Mouse (Mus musculus) heart, embryonic 11.5 days (tissue): Measurements from ENCODE around the gene Insl6. TPM values are rescaled to one million over a fixed set of nuclear protein-coding genes. Genes with fewer than 3 reads are reported as not detected.

Experiments
- ATAC-seq: fragments of 200-750 bp; cut with Nextera tagmentation; replicated peaks from 2 replicates; pipeline ENCODE4 v1.8.0; 2017; ENCODE audit warnings: moderate library complexity; ENCODE audit not compliant: insufficient number of reproducible peaks, low FRiP score, low TSS enrichment
- H3K27ac ChIP-seq: fragments of 300-500 bp; sonication (generic); 2 replicates; pipeline ENCODE4 v1.5.1; 2014; ENCODE audit warnings: mild to moderate bottlenecking, low read depth, low read length
- H3K27me3 ChIP-seq: fragments of 300-500 bp; sonication (generic); 2 replicates; pipeline ENCODE4 v1.6.1; 2014; ENCODE audit warnings: mild to moderate bottlenecking, low read length, mixed read lengths; ENCODE audit not compliant: control insufficient read depth, insufficient read depth
- H3K36me3 ChIP-seq: fragments of 300-500 bp; sonication (generic); 2 replicates; pipeline ENCODE4 v1.6.1; 2014; ENCODE audit warnings: mild to moderate bottlenecking, low read length, moderate library complexity, mixed read lengths; ENCODE audit not compliant: control insufficient read depth, insufficient read depth
- H3K4me1 ChIP-seq: fragments of 300-500 bp; sonication (generic); 2 replicates; pipeline ENCODE4 v1.6.1; 2014; ENCODE audit warnings: low read length; ENCODE audit not compliant: control insufficient read depth, insufficient read depth
- H3K4me2 ChIP-seq: fragments of 300-500 bp; sonication (generic); 2 replicates; pipeline ENCODE4 v1.6.1; 2014; ENCODE audit warnings: mild to moderate bottlenecking, moderate library complexity
- H3K4me3 ChIP-seq: fragments of 300-500 bp; sonication (generic); 2 replicates; pipeline ENCODE4 v1.5.1; 2014; ENCODE audit warnings: low read depth, low read length
- H3K9ac ChIP-seq: fragments of 300-500 bp; sonication (generic); 2 replicates; pipeline ENCODE4 v1.6.1; 2014; ENCODE audit warnings: mild to moderate bottlenecking, low read depth, low read length, moderate library complexity
- H3K9me3 ChIP-seq: fragments of 300-500 bp; sonication (generic); replicated peaks from 2 replicates; pipeline ENCODE4 v1.6.1; 2016; ENCODE audit warnings: low read length; ENCODE audit not compliant: control insufficient read depth
- WGBS: fragments of 180-500 bp; shearing (Covaris S2); extraction: QIAGEN DNeasy Blood & Tissue Kit; methylation state at CpG from one replicate; pipeline ENCODE4 v1.1.7; 2014; ENCODE audit not compliant: insufficient replicate concordance; 5-methylcytosine and 5-hydroxymethylcytosine counted together
- polyA plus RNA-seq: library from polyadenylated mRNA; unstranded; fragments of >200 nt; fragmentation: Nextera tagmentation; extraction: Ambion mirVana; gene quantifications from 2 replicates; pipeline ENCODE4 v1.2.1, GENCODE M21; 2014

Insl6 gene
- polyA plus RNA-seq, 1 experiment from 2014 or later = 6.6 TPM

DNA sequence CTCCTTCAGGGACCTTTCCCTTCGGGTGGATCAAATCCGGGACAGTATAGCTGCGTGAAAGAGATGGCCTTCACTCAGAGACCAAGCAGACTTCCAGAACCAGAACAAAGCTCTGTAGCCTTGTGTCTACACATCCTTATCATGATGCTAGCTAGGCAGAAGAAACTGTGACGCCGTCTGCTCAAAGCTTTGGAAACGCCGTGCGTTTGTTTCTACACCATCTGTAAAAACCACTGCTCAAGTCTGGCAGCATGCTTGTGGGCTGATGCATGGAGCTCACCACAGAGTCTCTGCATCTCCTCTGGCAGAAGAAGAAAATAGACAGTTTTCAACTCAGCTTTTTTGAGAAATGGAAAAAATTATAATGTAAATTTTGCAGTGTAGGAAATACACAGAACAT is 13.4 kb downstream of the Insl6 start:
- 87% methylated on average over 8 of the region's 8 CpGs for WGBS
- Histone ChIP-seq H3K4me2 (no peak overlapping the region), H3K4me3 (no peak overlapping the region), H3K9me3 (0 out of 2 replicates have a peak, but pooled peaks cover 3% of the 10 kb centered on the region), H3K9ac (no peak overlapping the region), H3K4me1 (no peaks in the 10 kb centered on the region), H3K27ac (no peak overlapping the region), H3K27me3 (no peaks in the 10 kb centered on the region), H3K36me3 (peaks cover 6% of the 10 kb centered on the region)
- no peak for ATAC-seq

DNA sequence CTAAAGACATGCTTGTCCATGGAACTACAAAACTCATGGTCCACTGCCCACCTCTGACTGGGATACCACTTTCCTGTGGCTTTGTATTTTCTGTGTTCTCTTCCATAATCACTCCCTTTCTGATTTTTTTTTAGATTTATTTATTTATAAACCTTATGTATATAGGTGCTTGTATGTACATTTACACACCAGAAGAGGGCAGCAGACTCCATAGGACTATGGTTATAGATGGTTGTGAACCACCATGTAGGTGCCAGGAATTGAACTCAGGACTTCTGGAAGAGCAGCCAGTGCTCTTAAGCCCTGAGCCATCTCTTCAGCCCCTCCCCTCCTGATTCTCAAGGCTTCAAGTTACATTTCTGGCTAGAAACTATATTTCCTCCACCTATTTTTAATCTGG is 16.3 kb downstream of the Insl6 start:
- Histone ChIP-seq H3K27ac (no peak overlapping the region), H3K4me3 (no peak overlapping the region), H3K27me3 (no peaks in the 10 kb centered on the region), H3K36me3 (peaks cover 3% of the 10 kb centered on the region; the same call in 1 of the 2 replicates), H3K9ac (no peak overlapping the region), H3K4me1 (no peaks in the 10 kb centered on the region), H3K9me3 (no peaks in the 10 kb centered on the region), H3K4me2 (no peak overlapping the region)
- ATAC-seq = no peak

DNA sequence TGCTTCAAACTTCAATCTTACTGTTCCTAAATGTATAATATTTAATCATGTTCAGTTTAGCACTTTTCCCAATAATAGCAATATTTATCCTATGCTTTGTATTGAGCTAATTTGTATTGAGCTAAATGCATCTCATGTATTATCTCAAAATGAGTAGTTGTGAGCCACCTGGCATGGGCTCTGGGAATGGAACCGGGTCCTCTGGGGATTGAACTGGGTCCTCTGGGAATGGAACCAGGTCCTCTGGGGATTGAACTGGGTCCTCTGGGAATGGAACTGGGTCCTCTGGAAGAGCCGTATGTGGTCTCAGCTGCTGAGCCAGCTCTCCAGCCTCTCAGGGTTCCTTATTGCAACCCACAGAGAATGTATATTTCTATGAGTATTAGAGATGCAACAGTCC is 23.0 kb downstream of the Insl6 start:
- H3K4me2 ChIP-seq = no peak overlapping the region
- ATAC-seq = no peak
- H3K4me3 ChIP-seq = no peak overlapping the region
- peaks cover 3% of the 10 kb centered on the region; the same call in 1 of the 2 replicates for H3K36me3 ChIP-seq
- no peaks in the 10 kb centered on the region for H3K9me3 ChIP-seq
- 85% methylated on average over 2 of the region's 2 CpGs for WGBS
- H3K9ac ChIP-seq = no peak overlapping the region
- H3K27me3 ChIP-seq = no peaks in the 10 kb centered on the region
- H3K4me1 ChIP-seq = no peaks in the 10 kb centered on the region
- no peak overlapping the region for H3K27ac ChIP-seq

DNA sequence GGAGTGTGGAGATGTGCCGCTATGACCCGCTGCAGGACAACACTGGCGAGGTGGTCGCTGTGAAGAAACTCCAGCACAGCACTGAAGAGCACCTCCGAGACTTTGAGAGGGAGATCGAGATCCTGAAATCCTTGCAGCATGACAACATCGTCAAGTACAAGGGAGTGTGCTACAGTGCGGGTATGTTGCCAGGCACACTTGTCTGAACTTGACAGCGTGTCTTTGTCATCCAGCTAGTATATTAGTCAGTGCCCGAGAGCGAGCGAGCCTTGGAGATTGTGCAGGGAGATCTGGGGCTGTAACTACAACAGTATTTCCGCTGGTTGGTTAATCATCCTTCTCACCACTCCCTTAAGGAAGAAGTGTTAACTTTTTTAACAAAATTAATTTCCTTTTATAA is 24.2 kb downstream of the Insl6 start:
- 91% methylated on average over 13 of the region's 13 CpGs for WGBS
- Histone ChIP-seq H3K4me3 (no peak overlapping the region), H3K4me2 (no peak overlapping the region), H3K36me3 (peaks cover 3% of the 10 kb centered on the region; the same call in 1 of the 2 replicates), H3K27me3 (no peaks in the 10 kb centered on the region), H3K27ac (no peak overlapping the region), H3K9me3 (no peaks in the 10 kb centered on the region), H3K9ac (no peak overlapping the region), H3K4me1 (no peaks in the 10 kb centered on the region)
- ATAC-seq = no peak

DNA sequence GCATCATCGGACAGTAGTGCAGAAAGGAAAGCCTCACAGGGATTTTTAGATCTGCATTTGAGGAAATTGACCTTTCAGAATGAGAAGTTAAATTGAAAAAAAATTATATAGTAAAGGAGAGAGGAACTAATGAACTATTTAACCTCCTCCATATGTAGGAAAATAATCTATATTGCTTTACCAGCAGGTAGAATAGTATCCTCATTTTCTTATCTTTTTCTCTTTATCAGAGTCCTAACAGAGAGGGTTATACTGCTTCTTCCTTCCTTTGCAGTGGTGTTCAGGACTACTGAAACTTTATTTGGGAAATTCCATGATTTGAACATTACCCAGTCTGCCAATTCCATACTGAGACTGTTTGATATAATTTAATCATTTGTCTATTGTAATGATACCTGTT is 27.8 kb downstream of the Insl6 start:
- no peaks in the 10 kb centered on the region for H3K9me3 ChIP-seq
- no peak overlapping the region for H3K4me2 ChIP-seq
- no peaks in the 10 kb centered on the region for H3K27me3 ChIP-seq
- WGBS = 96% methylated on average over 1 of the region's 1 CpGs
- H3K36me3 ChIP-seq = peaks cover 3% of the 10 kb centered on the region; the same call in 1 of the 2 replicates
- no peak overlapping the region for H3K27ac ChIP-seq
- ATAC-seq = no peak
- no peak overlapping the region for H3K4me3 ChIP-seq
- H3K9ac ChIP-seq = no peak overlapping the region
- H3K4me1 ChIP-seq = no peaks in the 10 kb centered on the region

DNA sequence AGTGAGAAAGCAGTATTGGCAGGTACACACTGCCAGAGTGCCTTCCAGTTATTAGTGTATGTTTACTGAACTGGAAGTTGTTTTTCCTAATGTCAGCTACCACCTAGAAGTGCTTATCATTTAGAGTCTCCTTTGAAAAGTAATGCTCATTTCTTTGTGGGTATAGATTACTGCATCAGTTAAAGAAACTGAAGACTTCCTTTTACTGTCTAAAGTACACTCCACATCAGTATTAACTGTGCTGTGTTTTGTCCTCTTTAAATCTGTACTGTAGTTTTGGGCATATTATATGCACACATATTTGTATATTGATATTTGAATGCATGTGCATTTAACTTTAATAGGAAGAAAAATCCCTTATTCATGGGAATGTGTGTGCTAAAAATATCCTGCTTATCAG is 29.0 kb downstream of the Insl6 start:
- Histone ChIP-seq H3K27me3 (no peaks in the 10 kb centered on the region), H3K4me2 (no peak overlapping the region), H3K9me3 (no peaks in the 10 kb centered on the region), H3K36me3 (peaks cover 3% of the 10 kb centered on the region; the same call in 1 of the 2 replicates), H3K27ac (no peak overlapping the region), H3K4me3 (no peak overlapping the region), H3K9ac (no peak overlapping the region), H3K4me1 (no peaks in the 10 kb centered on the region)
- ATAC-seq = no peak

DNA sequence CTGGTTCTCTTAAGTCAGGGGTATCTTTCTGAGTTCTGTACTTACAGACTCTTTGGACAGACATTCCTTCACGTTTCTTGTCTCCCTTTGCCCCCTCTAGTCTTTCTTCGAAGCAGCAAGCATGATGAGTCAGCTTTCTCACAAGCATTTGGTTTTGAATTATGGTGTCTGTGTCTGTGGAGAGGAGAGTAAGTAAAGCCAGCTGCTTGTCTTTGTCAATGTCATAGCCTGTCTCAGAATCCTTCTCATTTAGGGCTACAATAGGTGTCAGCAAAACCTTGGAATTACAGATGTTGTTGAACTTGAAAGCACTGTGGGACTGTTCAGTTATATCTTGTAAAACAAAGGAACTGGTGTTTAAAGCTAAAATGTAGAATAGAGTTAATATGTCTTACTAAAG is 30.4 kb downstream of the Insl6 start:
- WGBS = 68% methylated on average over 2 of the region's 2 CpGs

DNA sequence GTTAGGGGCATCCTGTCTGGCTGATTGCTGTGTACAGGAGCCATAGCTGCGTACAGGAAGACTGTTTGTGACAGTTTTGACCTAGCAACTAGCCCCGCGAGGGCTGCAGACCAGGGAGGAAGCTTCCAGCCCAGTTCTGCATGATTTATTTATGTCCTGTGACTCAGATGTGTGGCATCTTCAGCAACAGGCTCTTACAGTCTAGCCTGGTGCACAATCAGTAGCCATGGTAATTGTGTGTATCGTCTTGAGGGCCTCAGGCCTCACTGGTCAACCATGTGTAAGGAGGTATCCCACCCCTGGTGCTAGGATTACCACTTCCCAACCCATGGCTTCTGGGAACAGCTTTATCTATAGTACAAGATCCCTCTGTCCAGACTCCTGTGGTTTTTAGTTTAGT is 32.6 kb downstream of the Insl6 start:
- no peaks in the 10 kb centered on the region; the same call in 1 of the 2 replicates for H3K36me3 ChIP-seq
- H3K27me3 ChIP-seq = no peaks in the 10 kb centered on the region
- H3K4me2 ChIP-seq = no peak overlapping the region
- ATAC-seq = no peak
- 67% methylated on average over 4 of the region's 4 CpGs for WGBS
- H3K27ac ChIP-seq = no peak overlapping the region
- no peak overlapping the region for H3K4me3 ChIP-seq
- H3K9me3 ChIP-seq = no peaks in the 10 kb centered on the region
- H3K9ac ChIP-seq = no peak overlapping the region
- no peaks in the 10 kb centered on the region for H3K4me1 ChIP-seq

More for the DNA sequence above, 30.4 kb downstream of the Insl6 start:
- Histone ChIP-seq H3K27ac (no peak overlapping the region), H3K36me3 (no peaks in the 10 kb centered on the region), H3K4me3 (no peak overlapping the region), H3K4me1 (no peaks in the 10 kb centered on the region), H3K9me3 (no peaks in the 10 kb centered on the region), H3K4me2 (no peak overlapping the region), H3K27me3 (no peaks in the 10 kb centered on the region), H3K9ac (no peak overlapping the region)
- ATAC-seq = no peak

DNA sequence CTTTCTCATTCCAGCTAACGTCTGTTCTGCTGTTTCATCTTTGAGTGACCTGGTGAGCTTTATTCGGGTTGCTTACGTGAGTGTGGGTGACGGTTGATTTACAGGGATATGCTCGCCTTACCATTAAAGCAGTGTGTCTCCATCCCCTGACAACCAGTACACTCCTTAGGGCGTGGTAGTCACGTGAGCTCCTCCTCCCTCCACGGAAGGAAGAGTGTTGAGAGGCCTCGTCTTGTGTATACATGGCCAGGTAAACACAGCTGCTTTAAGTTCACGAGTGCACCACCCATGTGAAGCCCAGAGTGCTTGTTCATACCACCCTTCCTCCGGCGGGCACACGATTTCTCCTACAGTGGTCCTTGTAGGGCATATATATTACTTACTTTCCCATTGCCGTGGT is 33.6 kb downstream of the Insl6 start:
- H3K36me3 ChIP-seq = no peaks in the 10 kb centered on the region; the same call in 1 of the 2 replicates
- no peak for ATAC-seq

More for the DNA sequence above, 33.6 kb downstream of the Insl6 start:
- H3K27me3 ChIP-seq = no peaks in the 10 kb centered on the region
- no peak overlapping the region for H3K4me3 ChIP-seq
- no peaks in the 10 kb centered on the region for H3K9me3 ChIP-seq
- 83% methylated on average over 14 of the region's 14 CpGs for WGBS
- no peak overlapping the region for H3K9ac ChIP-seq
- H3K4me2 ChIP-seq = no peak overlapping the region
- H3K4me1 ChIP-seq = no peaks in the 10 kb centered on the region
- no peak overlapping the region for H3K27ac ChIP-seq
